Mouse (Mus musculus) monocyte, adult 5-6 weeks (primary cell): ENCODE measurements at regions not wholly inside any gene's neighbourhood (a gene's known extent, or its start where the extent isn't known, plus 50 kb on each side); places are given as distances from the start of the nearest gene placed in this dataset.
"Not testable (repeated sequence)": the region's sequence is repeated elsewhere in the genome, so short reads cannot be mapped to it uniquely, and the experiment has no call there.

ENCODE experiments used
- ATAC-seq: fragments of 153-309, 156-312 bp; replicated peaks from 2 replicates; pipeline ENCODE4 v1.8.0; 2017; ENCODE audit warnings: mild to moderate bottlenecking; ENCODE audit not compliant: low TSS enrichment, insufficient number of reproducible peaks, severe bottlenecking, poor library complexity, low FRiP score

DNA sequence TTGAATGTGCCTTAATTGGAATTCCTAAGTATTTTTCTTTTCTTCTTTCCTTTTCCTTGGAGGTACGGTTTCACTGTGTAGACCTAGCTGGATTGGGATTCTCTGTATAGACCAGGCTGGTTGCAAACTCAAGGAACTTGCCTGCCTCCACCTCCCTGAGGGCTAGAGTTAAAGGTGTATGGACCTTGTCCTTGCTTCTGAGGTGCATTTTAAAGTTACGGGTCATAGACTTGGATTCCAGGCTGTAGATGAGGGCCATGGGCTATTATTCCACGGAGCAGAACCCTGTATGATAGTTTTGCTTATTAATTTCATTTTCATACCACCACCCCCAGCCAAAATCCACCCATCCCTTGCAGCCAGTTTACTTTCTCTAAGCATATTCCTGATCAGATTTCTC lies 50.7 kb upstream of the Wdr26 start:
- ATAC-seq = no peak

DNA sequence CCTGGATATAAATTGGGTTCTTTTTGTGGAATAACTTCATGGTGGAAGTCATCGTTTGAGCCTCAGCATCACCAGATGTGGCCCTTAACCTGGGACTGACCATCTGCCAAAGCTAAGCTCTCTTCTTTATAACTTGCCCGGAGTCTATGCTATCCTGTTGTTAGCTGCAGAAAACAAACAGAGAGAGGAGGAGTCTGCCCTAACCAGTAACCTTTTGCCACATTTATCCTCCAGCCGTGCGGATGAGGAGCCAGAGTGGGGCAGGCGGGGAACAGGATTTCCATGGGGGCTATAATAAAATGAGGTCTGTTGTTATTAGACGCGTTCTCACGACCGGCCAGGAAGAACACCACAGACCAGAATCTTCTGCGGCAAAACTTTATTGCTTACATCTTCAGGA lies 51.4 kb upstream of the Wdr26 start:
- ATAC-seq = no peak

DNA sequence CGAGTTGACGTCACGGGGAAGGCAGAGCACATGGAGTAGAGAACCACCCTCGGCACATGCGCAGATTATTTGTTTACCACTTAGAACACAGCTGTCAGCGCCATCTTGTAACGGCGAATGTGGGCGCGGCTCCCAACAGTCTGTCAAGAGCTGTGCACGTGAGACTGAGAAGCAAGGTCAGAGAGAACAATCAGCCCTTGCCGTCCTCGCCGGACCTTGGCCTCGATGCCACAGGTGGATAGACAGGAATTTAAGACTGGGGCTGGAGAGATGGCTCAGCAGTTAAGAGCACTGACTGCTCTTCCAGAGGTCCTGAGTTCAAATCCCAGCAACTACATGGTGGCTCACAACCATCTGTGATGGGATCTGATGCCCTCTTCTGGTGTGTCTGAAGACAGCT lies 58.7 kb upstream of the Wdr26 start:
- not testable (repeated sequence) for ATAC-seq

DNA sequence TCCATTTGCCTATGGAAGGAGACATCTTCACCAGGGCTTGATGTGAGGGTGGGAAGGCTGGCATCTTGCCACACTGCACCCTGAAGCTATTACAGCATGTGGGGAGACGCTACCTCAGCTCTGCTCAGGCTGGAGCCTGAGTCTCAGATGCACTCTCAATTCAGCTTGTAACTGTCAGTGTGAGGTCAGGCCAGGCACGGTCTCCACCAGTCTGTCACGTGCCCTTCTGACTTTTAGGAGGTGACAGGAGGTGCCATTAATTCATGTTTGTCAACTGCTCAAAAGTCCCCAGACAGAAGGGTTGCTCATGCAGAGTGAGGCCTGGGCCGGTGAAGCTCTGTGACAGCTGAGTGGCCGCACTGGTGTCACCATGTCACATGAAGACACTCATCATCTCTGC lies 59.4 kb upstream of the Wdr26 start:
- 0 out of 2 replicates have a peak, but pooled peaks have one; percentile 22 for ATAC-seq

DNA sequence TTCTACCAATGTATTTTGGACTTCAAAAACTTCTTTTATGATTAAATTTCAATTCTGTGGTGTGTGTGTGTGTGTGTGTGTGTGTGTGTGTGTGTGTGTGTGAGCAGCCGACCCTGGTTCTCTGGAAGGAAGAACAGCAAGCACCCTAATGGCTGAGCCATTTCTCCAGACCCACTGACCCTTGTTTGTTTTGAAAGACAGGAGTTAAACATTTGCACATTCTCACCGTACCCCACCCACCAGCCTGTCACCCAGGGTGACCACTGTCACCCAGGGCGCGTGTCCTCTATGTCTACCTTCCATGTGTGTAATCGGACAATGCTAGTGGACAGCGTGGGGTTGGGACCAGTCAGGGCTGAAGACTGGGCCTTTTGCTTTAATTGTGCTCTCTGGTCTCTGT lies 60.0 kb upstream of the Wdr26 start:
- ATAC-seq = no peak

DNA sequence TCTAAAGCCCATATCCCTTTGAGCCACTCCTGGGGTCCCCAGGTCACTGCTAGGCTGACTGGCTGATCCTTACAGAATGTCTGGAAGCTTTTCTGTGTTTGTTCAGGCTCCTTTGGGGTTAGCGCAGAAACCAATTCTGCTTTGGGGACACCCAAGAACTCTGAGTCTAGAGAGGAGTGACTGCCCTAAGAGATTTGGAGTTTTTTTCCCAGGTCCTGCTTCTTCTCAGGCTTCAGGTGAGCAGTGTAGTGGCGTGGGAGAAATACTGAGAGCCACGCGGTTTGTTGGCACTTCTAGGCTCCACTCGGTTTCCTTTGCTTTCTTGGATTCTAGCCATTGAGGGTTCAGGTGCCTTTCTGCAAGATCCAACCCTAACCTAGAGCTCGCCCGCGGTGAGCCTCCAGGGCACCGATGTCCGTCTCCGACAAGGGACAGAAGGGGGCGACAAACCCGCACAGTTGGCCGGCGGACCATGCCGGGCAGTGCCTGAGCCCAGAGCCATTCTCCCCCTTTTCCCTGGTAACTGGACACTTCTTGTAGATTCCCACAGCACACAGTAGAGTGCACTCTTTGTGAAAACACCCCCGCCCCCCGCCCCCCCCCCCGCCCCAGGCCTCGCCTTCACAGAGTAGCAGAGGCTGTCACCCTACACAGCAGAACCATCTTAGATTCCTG lies 61.0 kb upstream of the Wdr26 start:
- peak; percentile 94 for ATAC-seq

DNA sequence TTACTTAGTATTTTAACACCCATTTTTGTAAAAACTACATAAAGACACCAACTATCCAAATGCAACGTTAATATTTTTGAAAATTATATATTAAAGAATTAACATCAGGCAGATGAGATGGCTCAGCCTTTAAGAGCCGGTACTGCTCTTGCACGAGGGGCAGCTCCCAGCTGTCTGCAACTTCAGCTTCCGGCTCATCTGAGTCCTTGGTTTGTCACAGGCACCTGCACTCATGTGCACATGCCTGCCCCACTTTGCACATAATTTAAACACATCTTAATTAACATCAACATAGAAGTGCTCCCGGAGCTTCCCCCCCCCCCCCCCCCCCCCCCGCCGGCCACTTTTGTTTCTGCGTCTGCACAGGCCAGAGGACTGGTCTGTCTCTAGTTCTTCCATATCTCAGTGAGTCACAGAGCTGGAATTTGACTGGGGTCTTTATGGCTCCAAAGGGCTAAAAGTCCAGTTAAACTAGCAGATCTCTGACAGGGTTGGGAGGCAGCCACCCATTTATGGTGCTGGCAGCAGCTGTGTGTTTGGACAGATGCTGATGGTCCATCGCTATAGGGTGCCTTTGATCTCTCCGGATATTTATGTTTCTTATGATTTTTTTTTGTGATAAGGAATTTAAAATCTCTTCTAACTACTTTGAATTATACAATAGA lies 61.9 kb upstream of the Wdr26 start:
- no peak for ATAC-seq

DNA sequence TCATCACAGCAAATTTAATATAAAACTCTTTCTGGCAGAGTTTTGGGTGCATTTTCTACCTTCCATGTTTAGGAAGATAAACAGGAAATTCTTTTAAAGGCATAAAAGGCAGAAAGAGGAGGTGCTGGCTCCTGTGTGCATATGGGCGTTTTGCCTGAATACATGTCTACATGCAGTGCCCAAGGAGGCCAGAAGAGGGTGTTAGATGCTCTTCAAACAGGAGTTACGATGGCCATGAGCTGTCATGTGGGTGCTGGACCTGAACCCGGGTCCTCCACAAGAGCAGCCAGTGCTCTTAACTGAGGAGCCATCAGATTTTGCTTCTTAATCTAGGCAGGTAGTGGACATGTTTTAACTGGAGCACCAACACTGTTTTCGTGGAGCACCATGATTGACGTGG lies 69.0 kb upstream of the Wdr26 start:
- no peak for ATAC-seq

DNA sequence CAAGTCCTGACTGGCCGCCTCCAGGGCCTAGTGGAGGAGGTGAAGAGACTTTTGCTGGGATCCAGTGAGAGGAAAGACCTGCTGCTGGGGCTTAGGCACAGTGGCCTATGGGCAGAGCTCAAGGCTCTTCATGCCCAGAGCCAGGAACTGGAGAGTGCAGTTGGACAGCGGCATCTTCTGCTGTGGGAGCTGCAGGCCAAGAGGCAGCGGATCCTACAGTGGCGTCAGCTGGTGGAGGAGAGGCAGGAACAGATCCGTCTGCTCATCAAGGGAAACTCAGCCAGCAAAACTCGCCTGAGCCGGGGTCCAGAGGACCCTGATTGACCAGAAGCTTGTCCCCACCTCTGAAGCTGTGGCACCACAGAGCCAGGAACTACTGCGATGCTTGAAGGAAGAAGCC lies 69.4 kb upstream of the Cnih3 start:
- not testable (repeated sequence) for ATAC-seq

DNA sequence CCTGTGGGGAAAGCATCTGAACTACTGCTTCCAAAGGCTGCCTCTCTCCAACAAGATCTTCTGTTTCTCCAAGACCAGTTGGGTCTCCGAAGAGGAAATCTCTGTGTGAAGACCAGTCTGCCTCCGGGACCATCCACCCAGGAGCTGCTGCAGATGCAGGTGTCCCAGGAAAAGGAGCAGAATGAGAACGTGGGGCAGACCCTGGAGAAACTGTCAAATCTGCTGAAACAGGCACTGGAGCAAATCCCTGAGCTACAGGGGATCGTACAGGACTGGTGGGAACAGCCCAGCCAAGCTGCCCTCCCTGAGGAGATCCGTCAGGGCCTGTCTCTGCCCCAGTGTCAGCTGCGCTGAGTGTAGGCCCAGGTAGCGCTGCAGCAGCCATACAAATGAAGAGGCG lies 68.9 kb upstream of the Cnih3 start:
- not testable (repeated sequence) for ATAC-seq

DNA sequence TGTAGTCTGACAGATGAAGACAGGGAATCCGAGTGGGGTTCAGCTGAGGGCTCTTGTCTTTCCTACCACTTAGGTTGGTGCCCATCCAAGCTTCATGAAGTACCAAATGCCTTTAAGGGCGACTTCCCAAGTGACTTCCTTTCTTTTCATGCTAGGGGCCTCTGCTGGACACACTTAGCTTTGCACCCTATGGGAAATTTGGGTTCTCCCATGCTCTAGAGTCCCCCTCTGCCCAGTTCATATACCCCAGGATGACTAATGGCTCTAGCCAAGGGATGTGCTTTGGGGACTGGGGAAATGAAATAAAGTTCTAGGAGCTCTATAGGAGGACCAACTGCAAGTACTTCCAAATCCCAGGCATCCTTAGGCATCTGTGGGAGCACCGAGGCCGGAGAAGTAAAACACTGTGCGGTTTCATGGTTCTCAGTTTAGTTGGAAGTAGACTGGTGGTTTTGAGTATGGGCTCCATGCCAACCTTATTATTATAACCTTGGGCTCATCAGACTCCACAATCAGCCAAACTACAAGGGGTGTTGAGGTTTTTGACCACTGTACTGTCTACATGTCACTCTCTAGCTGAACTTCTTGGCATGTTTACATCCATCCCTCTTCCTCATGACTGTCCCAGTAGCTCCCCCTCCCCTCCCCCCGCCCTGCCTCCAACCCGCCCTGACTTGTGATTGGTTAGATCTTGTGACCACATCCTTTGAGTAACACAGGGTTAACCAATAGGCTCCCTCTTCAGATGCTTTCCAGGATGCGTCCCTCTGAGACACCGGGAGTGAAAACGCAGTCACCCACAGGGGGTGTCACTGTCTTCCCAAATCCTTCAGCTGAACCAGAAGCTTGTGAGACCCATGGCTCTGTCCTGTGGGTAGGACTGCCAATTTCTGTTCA lies 67.9 kb upstream of the Cnih3 start:
- no peak for ATAC-seq

DNA sequence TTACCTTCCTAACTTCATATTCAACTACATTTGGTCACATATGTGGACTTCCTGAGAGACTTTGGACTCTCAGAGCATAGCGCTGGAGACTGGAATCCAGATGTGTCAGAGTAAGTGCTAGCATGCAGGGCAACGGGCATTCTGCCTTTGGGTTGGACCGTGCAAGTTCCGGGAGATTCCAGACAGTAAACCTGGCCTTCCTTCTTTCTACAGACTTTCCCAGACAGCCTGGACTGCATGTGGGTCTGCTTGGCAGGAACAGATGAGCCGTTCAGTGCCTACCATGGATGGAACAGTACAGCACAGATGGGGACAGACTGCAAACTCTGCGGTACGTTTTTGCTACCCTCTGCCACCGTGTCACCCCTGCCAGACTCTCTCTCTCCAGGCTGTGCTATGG lies 66.8 kb upstream of the Cnih3 start:
- no peak for ATAC-seq

DNA sequence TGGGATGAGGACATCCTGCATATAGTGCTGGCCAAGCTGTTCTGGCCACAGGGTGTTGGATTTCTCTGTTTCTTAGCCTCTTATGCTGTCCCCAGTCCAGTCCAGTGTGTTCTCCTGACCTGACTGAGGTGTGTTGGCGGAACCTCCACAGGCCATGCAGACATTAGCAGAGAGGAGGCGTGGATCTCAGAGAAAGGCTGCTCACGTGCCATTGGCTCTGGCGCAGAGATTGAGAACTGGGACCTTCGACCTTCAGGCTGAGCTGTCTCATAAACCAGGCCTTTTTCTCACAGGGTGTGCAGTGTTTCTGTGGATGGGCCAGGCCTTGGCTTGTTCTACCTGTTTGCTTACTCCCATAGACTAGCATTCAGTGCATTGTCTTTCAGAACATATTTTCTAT lies 66.3 kb upstream of the Cnih3 start:
- no peak for ATAC-seq

DNA sequence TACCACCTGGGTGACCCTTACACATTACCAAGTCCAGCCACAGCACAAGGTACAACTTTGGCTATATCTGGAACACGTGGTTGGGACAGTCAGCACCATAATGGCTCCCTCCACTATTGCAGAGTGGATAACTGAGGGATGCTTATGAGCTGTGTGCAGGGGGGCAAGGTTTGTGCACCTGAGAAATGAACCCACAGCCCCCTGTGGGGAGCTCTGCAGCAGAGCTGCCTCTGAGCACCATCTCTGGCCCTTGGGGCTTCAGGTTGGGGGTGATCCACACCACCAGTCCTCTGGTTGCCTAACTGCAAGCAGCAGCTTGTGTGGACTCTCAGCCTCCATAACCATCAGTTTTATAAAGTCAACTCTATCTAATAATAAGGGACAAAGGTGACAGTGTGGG lies 65.3 kb upstream of the Cnih3 start:
- no peak for ATAC-seq

DNA sequence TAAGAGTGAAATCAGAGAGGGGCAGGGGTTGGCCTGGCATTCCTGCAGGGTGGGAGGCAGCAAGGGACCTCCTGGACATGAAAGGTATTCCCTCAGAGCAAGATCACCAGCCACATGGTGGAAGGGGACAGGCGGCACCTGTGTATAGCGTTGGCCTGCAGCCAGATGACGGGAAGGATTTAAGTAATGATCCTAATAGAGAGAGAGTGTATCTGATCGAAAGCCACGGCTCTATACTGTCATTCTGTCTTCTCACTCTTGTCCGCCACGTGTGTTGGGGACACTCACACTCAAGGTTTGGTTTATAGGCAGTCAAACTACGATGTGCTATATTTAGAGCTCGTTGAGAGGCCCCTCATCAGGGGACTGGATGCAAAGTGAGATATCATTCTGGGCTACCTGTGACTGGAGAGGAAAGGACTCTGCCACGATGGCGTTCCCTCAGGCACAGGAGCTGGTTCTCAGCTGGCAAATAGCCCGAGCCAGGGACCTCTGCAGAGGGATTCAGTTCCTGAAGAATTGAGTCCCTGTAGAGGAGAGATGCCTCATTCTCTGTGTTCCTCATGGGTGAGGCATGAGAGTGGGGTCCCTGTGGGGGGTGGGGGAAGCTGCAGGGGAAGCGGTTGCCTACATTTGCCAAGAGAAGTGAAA lies 62.9 kb upstream of the Cnih3 start:
- ATAC-seq = no peak

DNA sequence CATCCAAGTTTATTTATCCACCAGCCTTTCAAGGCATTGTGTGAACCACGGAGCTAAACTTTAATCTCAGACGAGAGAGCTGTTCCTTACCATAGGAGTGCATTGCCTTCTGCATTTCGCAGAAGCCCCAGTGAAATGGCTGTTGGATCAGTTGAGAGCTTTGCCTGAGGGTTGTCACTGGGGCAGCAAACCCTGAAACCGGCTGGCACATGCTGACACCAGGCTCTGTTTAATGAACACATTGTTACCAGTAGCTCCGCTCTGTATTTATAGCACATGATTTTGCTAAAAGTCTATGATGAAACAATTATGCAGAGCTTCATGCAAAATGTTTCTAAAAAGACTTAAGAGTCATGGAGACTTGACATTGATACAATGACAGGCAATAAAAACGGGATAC lies 61.2 kb upstream of the Cnih3 start:
- ATAC-seq = no peak

DNA sequence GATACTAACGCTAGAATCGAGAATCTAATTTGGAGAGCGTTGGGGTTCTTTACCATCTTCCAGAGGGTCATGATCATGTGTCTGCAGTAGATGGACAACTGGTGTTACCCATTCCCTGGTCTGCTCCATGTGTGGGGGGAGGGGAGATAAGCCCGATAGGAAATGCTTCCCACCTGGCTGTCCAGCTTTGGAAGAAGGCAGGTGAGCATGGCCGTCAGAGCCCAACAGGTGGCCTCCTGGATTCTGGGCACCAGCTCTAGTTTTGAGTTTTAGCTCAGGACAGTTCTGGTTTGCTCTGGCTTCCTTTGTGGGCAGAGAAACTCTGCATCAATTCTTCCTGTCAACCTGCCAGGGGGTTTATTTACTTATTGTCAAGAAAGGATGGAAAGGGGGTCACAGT lies 60.5 kb upstream of the Cnih3 start:
- ATAC-seq = no peak

DNA sequence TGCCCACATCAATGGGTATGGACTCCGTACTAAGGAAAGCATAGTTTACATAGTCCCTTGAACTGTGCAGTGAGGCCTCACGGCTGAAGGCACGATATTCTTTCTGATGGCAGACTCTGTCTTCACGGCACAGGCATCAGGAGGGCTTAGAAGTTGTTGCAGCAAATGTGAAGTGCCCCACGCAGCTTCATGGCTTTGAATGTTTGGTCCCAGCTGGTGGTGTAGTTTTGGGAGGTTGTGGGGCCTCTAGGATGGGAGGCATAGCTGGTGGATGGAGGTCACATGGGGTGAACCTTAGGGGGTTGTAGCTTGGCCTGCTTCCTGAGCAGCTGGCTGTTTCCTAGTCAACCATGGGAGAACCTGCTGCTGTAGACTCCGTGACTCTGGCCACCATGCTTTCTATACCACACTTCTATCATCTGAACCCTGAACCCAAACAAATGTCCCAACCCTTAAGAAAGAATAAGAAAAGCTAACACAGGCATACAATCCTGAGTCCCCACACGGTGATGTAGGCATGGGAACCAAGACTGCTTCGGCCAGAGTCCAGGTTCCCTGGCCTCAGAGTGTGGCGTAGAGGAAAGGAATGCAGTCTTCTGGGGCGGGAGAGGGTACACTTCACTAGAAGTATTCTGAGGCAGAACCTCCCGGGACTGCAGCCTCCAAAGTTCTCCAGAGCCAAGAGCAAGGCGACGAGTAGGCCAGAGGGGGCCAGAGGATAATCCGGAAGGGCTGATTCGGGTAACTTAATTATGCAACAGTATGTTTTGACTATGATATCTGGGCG lies 59.2 kb upstream of the Cnih3 start:
- no peak for ATAC-seq

DNA sequence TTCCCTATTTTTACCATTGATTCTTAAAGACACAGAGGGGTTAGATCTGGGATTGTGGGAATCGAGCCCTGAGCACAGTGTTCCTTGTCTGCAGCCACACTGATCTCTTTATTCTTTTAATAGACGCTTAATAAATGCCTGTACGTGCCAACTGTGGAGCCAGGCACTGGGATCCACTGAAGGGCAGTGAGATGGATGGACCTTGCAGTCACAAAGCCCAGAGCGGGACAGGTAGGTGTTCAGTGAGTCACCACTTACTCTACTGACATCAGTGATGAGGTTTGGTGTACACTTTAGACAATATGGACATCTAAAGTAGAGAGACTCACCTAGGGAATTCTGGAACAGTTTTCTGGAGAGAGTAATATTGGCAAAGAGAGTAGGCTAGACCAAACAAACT lies 56.8 kb upstream of the Cnih3 start:
- ATAC-seq = no peak
